Mouse (Mus musculus): ENCODE results near the gene Samhd1. TPM values are rescaled to one million over a fixed set of nuclear protein-coding genes. Genes with fewer than 3 reads are reported as not detected.
"Not testable (repeated sequence)": the region's sequence is repeated elsewhere in the genome, so short reads cannot be mapped to it uniquely, and the experiment has no call there.

The Samhd1 gene
- 10 to 100 TPM; 26.7 to 31.4 TPM for total RNA-seq (2021)
- long read RNA-seq, experiment 1, transcript Samhd1-206 (17 exons, 2,036 nt): minor isoform, 6 of 23 reads
- long read RNA-seq, experiment 1, transcript Samhd1-201 (16 exons, 3,926 nt): major isoform, 9 of 23 reads
- long read RNA-seq, experiment 1, partial matches to known transcripts: 3 of 23 reads
- long read RNA-seq, experiment 1, other reads (novel, unspliced or antisense): 3 of 23 reads
- long read RNA-seq, experiment 2, transcript Samhd1-206 (17 exons, 2,036 nt): major isoform, 5 of 9 reads
- long read RNA-seq, experiment 2, partial matches to known transcripts: 1 of 9 reads
- long read RNA-seq, experiment 2, other reads (novel, unspliced or antisense): 1 of 9 reads

DNA sequence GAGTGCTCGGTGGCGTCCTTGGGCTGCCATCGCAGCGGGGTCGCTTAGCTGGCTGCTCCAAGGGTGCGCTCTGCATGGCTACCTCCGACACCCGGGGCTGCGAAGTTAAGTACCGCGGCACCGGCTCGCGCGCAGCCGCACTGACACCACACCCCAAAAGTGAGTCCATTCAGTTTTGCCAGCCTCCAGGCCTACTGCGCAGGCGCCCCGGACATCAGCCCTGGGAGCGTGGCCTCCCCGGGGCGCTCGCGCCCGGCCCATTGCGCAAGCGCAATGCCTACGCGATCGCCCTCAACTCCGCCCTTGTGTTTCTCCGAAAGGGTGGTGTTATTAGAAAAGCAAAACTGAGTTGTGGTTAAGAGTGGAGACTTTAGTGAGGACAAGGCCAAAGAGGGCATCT lies at the start of gene Samhd1:
TSS of gene Samhd1 (minus strand) at position 252 of the 400 bp plus-strand sequence.
- peak; percentile 97 for DNase-seq

DNA sequence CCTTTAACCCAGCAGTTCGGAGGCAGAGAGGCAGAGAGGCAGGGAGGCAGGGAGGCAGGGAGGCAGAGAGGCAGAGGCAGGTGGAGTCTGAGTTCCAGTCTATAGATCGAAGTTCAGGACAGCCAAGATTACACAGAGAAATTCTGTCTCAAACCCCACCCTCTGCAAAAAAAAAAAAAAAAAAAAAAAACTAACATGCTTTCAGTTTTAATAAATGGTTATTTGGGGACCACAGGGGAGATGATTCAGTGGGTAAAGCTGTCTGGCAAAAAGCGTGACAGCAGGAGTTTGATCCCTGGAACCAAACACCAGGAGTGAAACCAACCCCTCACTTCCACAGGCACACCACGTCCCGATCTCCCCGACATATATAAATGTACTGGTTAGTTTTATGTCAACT lies 43.1 kb upstream of the Samhd1 start:
- no peak for DNase-seq

DNA sequence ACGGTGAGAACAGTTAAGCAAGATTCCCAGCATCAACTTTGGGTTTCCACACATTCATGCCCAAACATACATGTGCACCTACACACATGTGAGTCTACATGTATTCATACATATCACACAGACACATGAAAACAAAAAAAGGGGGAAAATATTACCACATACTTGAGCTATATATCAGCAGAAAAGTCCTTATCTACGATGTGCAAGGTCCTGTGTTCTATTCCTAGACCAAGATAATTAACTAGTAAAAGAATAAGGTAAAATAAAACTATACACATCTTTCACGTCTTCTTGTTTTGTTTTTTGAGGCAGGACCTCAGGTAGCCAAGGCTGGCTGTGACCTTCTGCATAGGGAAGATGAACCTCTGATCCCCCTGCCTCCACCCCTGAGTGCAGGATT lies 41.2 kb upstream of the Samhd1 start:
- no peak for DNase-seq

DNA sequence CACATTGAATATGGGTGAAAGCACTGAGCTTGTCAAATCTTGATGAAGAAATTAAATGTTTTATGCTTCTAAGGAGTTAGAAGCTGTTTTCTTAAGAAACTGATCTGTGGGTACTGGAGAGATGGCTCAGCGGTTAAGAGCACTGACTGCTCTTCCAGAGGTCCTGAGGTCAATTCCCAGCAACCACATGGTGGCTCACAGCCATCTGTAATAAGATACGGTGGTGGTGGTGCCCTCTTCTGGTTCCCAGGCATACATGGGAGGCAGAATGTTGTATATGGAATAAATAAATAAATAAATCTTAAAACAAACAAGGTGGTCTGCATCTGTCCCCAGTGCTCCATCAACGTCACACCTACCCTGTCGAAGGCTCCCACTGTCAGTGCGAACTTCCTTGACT lies 39.4 kb upstream of the Samhd1 start:
- no peak for DNase-seq

DNA sequence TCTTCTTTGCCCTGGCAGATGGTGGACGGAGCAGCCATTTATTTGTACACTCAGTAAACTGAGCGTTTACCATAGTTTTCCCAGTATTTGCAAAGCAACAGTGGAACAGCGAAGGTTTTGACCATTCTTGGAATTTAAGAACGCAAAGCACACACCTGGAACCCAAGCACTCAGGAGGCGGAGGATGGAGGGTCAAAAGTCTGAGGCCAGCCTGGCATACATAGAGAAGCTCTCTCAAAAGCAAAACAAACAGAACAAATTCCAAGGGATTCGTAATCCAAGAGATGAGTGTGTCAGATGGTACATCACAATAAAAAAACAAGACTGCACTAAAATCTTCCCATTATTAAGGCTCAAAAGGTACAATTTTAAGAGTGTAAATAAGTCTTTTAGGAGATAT lies 38.5 kb upstream of the Samhd1 start:
- DNase-seq: no peak

DNA sequence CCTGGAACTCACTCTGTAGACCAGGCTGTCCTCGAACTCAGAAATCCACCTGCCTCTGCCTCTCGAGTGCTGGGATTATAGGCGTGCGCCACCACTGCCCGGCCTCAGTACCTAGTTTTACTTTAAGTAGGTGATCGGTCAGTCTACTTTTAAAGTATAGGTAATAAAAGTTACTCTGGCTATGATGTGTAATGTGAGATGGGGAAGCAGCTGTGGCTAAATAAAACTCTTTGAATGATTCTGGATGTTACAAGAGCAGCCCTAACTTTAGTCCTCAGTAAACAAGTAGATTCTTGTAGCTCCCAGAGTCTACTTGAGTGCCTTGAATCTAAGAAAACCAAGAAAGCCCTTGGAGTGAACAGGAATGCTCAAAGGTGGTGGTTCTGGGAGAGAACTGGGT lies 37.9 kb upstream of the Samhd1 start:
- DNase-seq: no peak

DNA sequence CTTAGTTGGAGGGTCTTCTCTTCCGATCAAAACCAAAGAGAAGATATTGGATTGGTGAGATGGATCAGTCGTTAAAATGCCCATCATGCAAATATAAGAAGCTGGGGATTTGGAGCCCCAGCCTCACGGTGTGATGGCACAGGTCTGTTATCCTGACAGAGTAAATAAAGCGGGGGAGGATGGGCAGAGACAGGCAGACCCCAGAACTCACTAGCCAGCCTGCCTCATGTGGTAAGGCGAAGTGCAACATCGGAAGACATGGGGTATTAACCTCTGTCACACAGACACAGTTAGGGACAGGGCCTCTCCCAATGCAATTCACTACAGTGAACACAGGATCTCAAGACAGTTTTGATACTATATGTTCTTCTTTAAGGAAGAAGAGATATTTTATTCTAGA lies 35.6 kb upstream of the Samhd1 start:
- no peak for DNase-seq

- no peak for DNase-seq
Observed at GRCm38 (mm10) chr2:157170166-157170565, 35.1 kb upstream of the Samhd1 start.

DNA sequence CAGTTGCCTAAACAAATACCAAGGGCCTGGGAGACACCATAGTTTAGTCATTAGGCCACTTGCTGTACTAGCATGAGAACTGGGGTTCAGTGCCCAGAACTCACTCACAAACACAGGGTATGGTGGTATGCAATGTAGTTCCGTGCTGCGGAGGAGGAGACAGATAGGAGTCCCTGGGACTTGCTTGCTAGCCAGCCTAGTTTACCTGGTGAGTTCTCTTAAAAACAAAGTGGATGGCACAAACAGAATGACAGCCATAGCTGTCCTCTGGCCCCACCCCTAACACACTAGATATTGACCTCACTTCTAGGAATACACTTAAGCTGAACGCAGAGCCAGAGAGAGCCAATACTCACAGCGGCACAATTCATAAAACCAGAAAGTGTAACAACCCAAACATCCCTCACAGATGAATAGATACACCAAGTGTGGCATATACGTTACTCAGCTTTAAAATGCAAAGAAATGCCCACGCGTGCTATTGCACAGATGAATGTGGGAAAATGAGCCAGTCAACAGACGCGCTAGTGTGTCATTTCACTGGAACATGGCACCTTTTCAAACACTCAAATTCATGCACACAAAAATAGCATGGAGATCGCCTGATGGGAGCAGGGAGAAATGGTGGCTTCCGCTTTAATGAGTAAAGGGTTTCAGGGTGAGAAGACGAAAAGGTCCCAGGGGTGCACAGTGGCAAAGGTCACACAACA lies 31.5 kb upstream of the Samhd1 start:
- DNase-seq: no peak

DNA sequence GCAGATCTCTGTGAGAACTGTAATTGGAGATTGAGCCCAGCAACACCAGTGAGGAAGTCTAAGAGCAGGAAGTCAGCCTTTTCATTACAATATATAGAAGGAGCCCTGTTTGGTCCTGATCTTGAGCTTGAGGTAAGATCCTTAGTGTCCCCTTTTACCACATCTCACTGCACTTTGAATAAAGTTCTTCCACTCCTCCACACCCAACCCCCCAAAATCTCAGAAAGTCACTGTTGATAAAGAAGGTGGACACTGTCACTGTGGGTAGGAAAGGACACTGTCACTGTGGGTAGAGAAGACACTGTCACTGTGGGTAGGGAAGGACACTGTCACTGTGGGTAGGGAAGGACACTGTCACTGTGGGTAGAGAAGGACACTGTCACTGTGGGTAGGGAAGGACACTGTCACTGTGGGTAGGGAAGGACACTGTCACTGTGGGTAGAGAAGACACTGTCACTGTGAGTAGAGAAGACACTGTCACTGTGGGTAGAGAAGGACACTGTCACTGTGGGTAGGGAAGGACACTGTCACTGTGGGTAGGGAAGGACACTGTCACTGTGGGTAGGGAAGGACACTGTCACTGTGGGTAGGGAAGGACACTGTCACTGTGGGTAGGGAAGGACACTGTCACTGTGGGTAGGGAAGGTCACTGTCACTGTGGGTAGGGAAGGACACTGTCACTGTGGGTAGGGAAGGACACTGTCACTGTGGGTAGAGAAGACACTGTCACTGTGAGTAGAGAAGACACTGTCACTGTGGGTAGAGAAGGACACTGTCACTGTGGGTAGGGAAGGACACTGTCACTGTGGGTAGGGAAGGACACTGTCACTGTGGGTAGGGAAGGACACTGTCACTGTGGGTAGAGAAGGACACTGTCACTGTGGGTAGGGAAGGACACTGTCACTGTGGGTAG lies 30.5 kb upstream of the Samhd1 start:
- DNase-seq: not testable (repeated sequence)

GRCm38 (mm10) chr2:157164101-157164500 lies 29.0 kb upstream of the Samhd1 start:
- DNase-seq: no peak

DNA sequence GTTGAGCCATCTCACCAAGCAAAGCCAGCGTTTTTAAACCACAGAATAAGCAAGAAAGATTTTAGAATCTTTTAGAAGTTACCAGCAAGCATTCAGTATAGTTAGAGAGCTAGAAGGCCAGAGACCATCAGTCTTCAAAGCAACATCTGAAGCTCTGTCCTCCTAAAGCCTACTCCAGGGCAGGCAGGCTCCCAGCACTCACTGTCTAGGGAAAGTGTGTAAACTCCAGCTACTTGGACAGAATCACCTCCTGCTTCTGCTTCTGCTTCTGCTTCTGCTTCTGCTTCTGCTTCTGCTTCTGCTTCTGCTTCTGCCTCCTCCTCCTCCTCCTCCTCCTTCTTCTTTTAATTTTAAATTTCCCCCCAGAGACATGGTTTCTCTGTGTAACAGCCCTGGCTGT lies 21.0 kb upstream of the Samhd1 start:
- DNase-seq: no peak

GRCm38 (mm10) chr2:157153235-157153634 lies 18.2 kb upstream of the Samhd1 start:
- peak; percentile 23 for DNase-seq

DNA sequence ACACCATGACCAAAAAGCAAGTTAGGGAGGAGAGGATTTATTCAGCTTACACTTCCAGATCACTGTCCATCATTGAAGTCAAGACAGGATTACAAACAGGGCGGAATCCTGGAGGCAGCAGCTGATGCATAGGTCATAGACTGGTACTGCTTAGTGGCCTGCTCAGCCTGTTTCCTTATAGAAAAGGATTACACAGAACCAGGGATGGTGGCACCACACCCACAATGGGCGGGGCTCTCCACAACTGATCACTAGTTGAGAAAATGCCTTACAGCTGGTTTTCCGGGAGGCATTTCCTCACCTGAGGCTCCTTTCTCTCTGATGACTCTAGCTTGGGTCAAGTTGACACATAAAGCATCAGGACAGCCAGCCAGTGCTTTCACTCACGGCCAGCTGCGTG lies 13.4 kb upstream of the Samhd1 start:
- no peak for DNase-seq

- no peak for DNase-seq
Observed at GRCm38 (mm10) chr2:157147397-157148020, 12.4 kb upstream of the Samhd1 start.

DNA sequence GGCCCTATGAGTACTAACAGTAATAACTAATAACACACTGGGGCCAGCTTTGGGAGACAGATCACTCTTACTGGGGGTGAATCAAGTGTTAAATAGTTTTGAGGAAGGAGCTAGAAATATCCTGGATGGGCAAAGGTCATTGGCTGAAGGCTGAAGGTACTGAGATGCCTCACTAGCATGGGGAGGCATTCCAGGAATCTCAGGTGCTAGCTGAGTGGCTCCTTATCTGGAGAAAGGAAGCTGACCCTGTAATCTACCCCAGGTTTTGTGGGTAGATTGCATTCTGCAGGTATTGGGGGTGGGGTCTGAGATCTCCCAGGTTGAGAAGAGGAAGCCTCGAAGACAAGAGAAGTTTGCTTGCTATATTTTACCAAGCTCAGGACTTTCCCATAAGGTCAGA lies 10.1 kb upstream of the Samhd1 start:
- DNase-seq: no peak

DNA sequence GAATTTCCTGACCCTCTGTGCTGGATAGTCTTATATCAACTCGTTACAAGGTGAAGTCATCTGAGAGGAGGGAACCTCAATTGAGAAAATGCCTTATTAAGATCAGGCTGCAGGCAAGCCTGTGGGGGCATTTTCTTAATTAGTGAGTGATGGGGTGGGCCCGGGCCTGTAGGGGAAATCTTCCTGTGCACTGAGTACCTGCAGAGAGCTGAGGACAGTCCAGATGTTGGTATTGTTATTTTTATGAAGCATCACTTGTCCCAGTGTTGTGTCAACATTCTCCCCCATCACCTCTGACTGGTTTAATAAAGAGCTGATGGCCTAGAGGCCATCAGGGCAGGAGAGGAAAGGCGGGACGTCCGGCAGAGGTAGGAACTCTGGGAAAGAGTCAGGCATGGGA lies 9.1 kb upstream of the Samhd1 start:
- no peak for DNase-seq

- DNase-seq: no peak
Observed at GRCm38 (mm10) chr2:157141962-157142361, 6.9 kb upstream of the Samhd1 start.

GRCm38 (mm10) chr2:157139251-157139802 lies 4.3 kb upstream of the Samhd1 start:
- DNase-seq: no peak

DNA sequence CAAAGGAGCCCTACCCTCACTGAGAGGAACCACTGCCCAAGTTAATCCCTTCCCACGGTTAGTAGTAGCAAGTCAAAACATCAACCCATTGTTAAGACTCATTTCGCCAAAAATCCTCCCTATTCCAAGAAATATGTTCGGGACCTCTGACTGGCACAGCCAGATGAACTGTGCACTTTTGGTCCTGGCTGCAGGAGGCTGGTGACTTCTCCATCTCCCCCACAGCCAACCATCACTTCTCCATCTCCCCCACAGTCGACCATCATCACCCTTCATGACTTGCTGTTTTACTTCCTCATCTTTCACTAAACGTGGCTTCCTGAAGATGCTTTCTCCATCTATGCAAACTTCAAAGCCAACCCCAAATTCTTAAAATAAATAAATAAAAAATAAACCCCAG lies 3.7 kb upstream of the Samhd1 start:
- no peak for DNase-seq

DNA sequence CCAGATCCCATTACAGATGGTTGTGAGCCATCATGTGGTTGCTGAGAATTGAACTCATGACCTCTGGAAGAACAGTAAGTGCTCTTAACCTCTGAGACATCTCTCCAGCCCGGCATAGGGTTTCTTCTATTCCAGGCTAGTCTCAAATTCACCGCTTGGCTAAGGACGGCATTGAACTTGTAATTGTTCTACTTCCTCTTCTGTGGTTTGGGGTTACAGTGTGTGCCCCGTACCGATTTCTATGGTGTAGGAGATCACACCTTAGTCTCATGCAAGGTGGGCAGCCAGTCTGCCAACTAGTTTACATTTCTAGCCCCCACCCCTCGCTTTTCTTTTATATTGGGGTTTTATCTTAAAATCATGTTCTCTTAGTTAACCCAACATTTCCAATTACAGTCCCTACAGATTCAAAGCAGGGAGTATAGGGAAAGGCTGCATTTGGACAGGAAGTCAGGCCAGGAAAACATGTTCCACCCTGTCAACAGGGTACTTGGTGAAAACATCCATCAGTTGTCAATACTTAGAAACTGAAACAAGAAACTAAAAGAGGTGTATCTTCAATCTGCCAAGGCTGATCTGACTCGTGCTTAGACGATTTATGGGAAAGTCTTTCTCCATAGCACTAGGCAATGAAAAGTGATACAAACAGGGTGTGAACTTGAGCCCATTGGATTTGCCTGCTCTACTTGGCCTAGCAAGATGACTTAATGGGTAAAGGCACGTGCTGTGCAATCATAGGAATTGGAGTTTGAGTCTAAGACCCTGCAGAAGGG lies 3.1 kb upstream of the Samhd1 start:
- DNase-seq: no peak

Measured in adrenal gland, postnatal 10 days (tissue).